Mouse (Mus musculus) ES-E14 (cell line): ENCODE results near the gene Zfp366. TPM values are rescaled to one million over a fixed set of nuclear protein-coding genes. Genes with fewer than 3 reads are reported as not detected.

Experiments used
- DNase-seq: peaks from one replicate; pipeline ENCODE4 v3.0.0-alpha.2; 2013; ENCODE audit warnings: low read depth, low spot score
- H3K27ac ChIP-seq: 2 replicates; pipeline ENCODE4 v1.5.1; 2012; ENCODE audit warnings: low read depth, mild to moderate bottlenecking, low read length, moderate library complexity, mixed read lengths; ENCODE audit not compliant: poor library complexity, insufficient read depth, severe bottlenecking
- H3K36me3 ChIP-seq: 2 replicates; pipeline ENCODE4 v1.6.1; 2012; ENCODE audit warnings: mild to moderate bottlenecking, low read length, moderate library complexity, mixed read lengths; ENCODE audit not compliant: control insufficient read depth, poor library complexity, insufficient read depth, severe bottlenecking
- H3K4me1 ChIP-seq, 2 experiments: fragments of 150-350 bp in 1 of 2; sonication (generic) in 1 of 2; 2 replicates each; pipeline ENCODE4 v1.6.1; 2012; ENCODE audit warnings: low read length in 2 of 2, mild to moderate bottlenecking in 1 of 2, mixed read lengths in 1 of 2; ENCODE audit not compliant: control insufficient read depth in 2 of 2, insufficient read depth in 2 of 2, poor library complexity in 1 of 2
- H3K4me3 ChIP-seq, 2 experiments: fragments of 150-350 bp in 1 of 2; sonication (generic) in 1 of 2; 2 replicates each; pipeline ENCODE4 v1.5.1; 2012; ENCODE audit warnings: low read length in 2 of 2, low read depth in 1 of 2, mild to moderate bottlenecking in 1 of 2, mixed read lengths in 1 of 2; ENCODE audit not compliant: insufficient read depth in 1 of 2, poor library complexity in 1 of 2, severe bottlenecking in 1 of 2
- H3K9ac ChIP-seq: 2 replicates; pipeline ENCODE4 v1.6.1; 2012; ENCODE audit warnings: low read depth, mild to moderate bottlenecking, low read length, mixed read lengths; ENCODE audit not compliant: poor library complexity, insufficient read depth, severe bottlenecking
- H3K9me3 ChIP-seq: fragments of 150-350 bp; sonication (generic); 2 replicates; pipeline ENCODE4 v1.6.1; 2012; ENCODE audit warnings: low read depth, mild to moderate bottlenecking, low read length; ENCODE audit not compliant: control insufficient read depth, insufficient read depth
- CHD2 ChIP-seq: IDR thresholded peaks from 2 replicates; pipeline ENCODE4 v1.6.1; 2014; ENCODE audit warnings: mild to moderate bottlenecking, low read depth, low read length, inconsistent platforms
- HCFC1 ChIP-seq: IDR thresholded peaks from 2 replicates; pipeline ENCODE4 v1.6.1; 2012; ENCODE audit warnings: low read length, inconsistent platforms, borderline replicate concordance; ENCODE audit not compliant: insufficient read depth
- MAFK ChIP-seq: IDR thresholded peaks from 2 replicates; pipeline ENCODE4 v1.6.1; 2014; ENCODE audit warnings: mild to moderate bottlenecking, low read depth, low read length, inconsistent platforms; ENCODE audit not compliant: insufficient read depth
- ZC3H11A ChIP-seq: IDR thresholded peaks from 2 replicates; pipeline ENCODE4 v1.6.1; 2012; ENCODE audit warnings: low read depth, mild to moderate bottlenecking, inconsistent platforms, low read length, borderline replicate concordance
- ZNF384 ChIP-seq: IDR thresholded peaks from 2 replicates; pipeline ENCODE4 v1.6.1; 2012; ENCODE audit warnings: low read depth, low read length, inconsistent platforms
- in situ Hi-C, 2 experiments: fragments of 600-800 bp; cut with MboI; formaldehyde crosslinking; loops; one replicate each; pipeline ENCODE4 v1.15.1; 2025; ENCODE audit warnings: low sequenced_read_pairs in 2 of 2, inconsistent platforms in 1 of 2; ENCODE audit not compliant: unreplicated experiment in 2 of 2
- total RNA-seq: library from RNA; depleted of rRNA; stranded (reverse); fragments of 300-350 nt; gene quantifications from 2 replicates; pipeline ENCODE4 v1.2.3, GENCODE M21; 2012

Gene Zfp366
- total RNA-seq, 1 experiment = 0.04 TPM

DNA sequence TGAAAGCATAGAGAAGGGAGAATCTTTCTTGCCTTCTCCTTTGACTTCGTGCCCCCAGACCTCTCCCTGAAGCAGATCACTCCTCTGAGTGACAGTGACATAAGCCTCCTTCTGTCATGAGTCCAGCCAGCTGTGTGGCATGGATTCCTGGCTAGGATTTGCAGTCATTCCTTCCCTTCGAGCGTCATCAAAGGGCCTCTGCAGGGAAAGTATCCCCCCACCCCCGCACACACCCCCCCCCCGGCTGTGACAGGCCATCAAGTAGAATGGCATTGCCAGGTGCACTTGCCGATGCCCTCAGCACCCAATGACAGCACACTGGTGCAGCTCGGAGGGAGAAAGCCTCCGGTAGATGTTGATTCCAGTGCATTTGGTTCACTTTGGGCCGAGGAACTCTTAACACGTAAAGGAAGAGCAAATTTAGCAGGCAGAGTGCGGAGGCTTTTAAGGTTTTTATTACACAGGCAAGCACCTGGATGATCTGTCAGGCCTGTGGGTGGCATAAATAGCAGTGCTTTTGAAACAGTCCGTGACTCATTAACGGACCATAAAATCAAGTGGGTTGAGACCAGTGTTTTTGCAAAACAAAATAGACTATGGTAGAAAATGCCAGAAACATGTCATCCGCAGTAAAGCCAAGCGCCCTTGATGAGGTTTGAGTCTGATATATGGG lies 75.0 kb downstream of the Zfp366 start:
- H3K27ac ChIP-seq = no peak overlapping the region
- H3K9me3 ChIP-seq = no peaks in the 10 kb centered on the region
- in situ Hi-C loops = no loop called here
- H3K36me3 ChIP-seq = no peaks in the 10 kb centered on the region
- no peaks in the 10 kb centered on the region for H3K4me1 ChIP-seq
- H3K4me3 ChIP-seq = no peak overlapping the region
- H3K9ac ChIP-seq = no peak overlapping the region
- TF ChIP-seq MAFK (no peak), ZC3H11A (no peak), CHD2 (no peak), HCFC1 (no peak), ZNF384 (no peak)
- DNase-seq = no peak

GRCm38 (mm10) chr13:99262406-99262805 lies 77.8 kb downstream of the Zfp366 start:
- no peaks in the 10 kb centered on the region for H3K36me3 ChIP-seq
- H3K4me1 ChIP-seq = no peaks in the 10 kb centered on the region
- no peak overlapping the region for H3K9ac ChIP-seq
- no peak overlapping the region for H3K4me3 ChIP-seq
- no peak overlapping the region for H3K27ac ChIP-seq
- no peaks in the 10 kb centered on the region for H3K9me3 ChIP-seq
- DNase-seq = no peak
- no peak for TF ChIP-seq ZNF384
- no peak for TF ChIP-seq ZC3H11A
- no peak for TF ChIP-seq CHD2
- no peak for TF ChIP-seq MAFK
- TF ChIP-seq HCFC1 = no peak
- in situ Hi-C loops = no loop called here

- TF ChIP-seq ZNF384 (no peak), CHD2 (no peak)
- Histone ChIP-seq H3K4me1 (no peaks in the 10 kb centered on the region), H3K36me3 (no peaks in the 10 kb centered on the region), H3K4me3 (no peak overlapping the region), H3K27ac (no peak overlapping the region), H3K9ac (no peak overlapping the region), H3K9me3 (no peaks in the 10 kb centered on the region)
- no peak for DNase-seq
- in situ Hi-C loops = no loop called here
These were observed 78.6 kb downstream of the Zfp366 start for GRCm38 (mm10) chr13:99263159-99263783.

GRCm38 (mm10) chr13:99264483-99264882 lies 79.9 kb downstream of the Zfp366 start:
- no peaks in the 10 kb centered on the region for H3K36me3 ChIP-seq
- DNase-seq = no peak
- TF ChIP-seq HCFC1 = no peak
- TF ChIP-seq ZC3H11A = no peak
- no peak for TF ChIP-seq ZNF384
- TF ChIP-seq CHD2 = no peak
- TF ChIP-seq MAFK = no peak

More at GRCm38 (mm10) chr13:99264483-99264882, 79.9 kb downstream of the Zfp366 start:
- Histone ChIP-seq H3K9ac (no peak overlapping the region), H3K4me1 (no peaks in the 10 kb centered on the region), H3K9me3 (no peaks in the 10 kb centered on the region), H3K27ac (no peak overlapping the region), H3K4me3 (no peak overlapping the region)
- in situ Hi-C loops = no loop called here
